Mouse (Mus musculus) cerebellum, adult (tissue): Measurements from ENCODE around the gene Enthd1.
A peak's percentile ranks its signal among the peaks of the same experiment; 100 is the strongest.

Source experiments
- ATAC-seq: cut with Nextera tagmentation; 2 replicates; pipeline ENCODE4 v1.9.2; 2017; ENCODE audit warnings: mild to moderate bottlenecking, moderate library complexity, mixed read lengths; ENCODE audit not compliant: insufficient number of reproducible peaks, low FRiP score, low TSS enrichment

Enthd1 gene

GRCm38 (mm10) chr15:80491505-80491904, 73.5 kb downstream of the Enthd1 start:
- ATAC-seq, result no peak

GRCm38 (mm10) chr15:80490151-80490550, 74.8 kb downstream of the Enthd1 start:
- 0 out of 2 replicates have a peak, but pooled peaks have one; percentile 66 for ATAC-seq

GRCm38 (mm10) chr15:80488658-80489057, 76.3 kb downstream of the Enthd1 start:
- ATAC-seq, result no peak

- ATAC-seq, result no peak
Measured at GRCm38 (mm10) chr15:80485601-80486000, 79.4 kb downstream of the Enthd1 start.

GRCm38 (mm10) chr15:80483041-80483705, 81.8 kb downstream of the Enthd1 start:
- ATAC-seq, result no peak

GRCm38 (mm10) chr15:80482348-80482747, 82.6 kb downstream of the Enthd1 start:
- ATAC-seq, result no peak

GRCm38 (mm10) chr15:80474429-80475002, 90.4 kb downstream of the Enthd1 start:
- no peak for ATAC-seq

- no peak for ATAC-seq
Measured at GRCm38 (mm10) chr15:80467876-80468275, 97.1 kb downstream of the Enthd1 start.

GRCm38 (mm10) chr15:80462106-80462505, 102.8 kb downstream of the Enthd1 start:
- no peak for ATAC-seq

- ATAC-seq, result no peak
Measured at GRCm38 (mm10) chr15:80461446-80461845, 103.5 kb downstream of the Enthd1 start.

GRCm38 (mm10) chr15:80460011-80460410, 104.9 kb downstream of the Enthd1 start:
- ATAC-seq, result no peak

GRCm38 (mm10) chr15:80457984-80458383, 107.0 kb downstream of the Enthd1 start:
- ATAC-seq, result no peak

- no peak for ATAC-seq
Measured at GRCm38 (mm10) chr15:80454486-80454885, 110.5 kb downstream of the Enthd1 start.

GRCm38 (mm10) chr15:80452425-80452824, 112.5 kb downstream of the Enthd1 start:
- ATAC-seq, result no peak

- no peak for ATAC-seq
Measured at GRCm38 (mm10) chr15:80445956-80446687, 118.8 kb downstream of the Enthd1 start.

- ATAC-seq, result no peak
Measured at GRCm38 (mm10) chr15:80440195-80440594, 124.8 kb downstream of the Enthd1 start.

- ATAC-seq, result no peak
Measured at GRCm38 (mm10) chr15:80438423-80438822, 126.5 kb downstream of the Enthd1 start.

GRCm38 (mm10) chr15:80437996-80438395, 127.0 kb downstream of the Enthd1 start:
- no peak for ATAC-seq

GRCm38 (mm10) chr15:80436961-80437360, 128.0 kb downstream of the Enthd1 start:
- ATAC-seq, result no peak

GRCm38 (mm10) chr15:80430324-80430723, 134.6 kb downstream of the Enthd1 start:
- ATAC-seq, result no peak

- no peak for ATAC-seq
Measured at GRCm38 (mm10) chr15:80418146-80418545, 146.8 kb downstream of the Enthd1 start.
